Mouse (Mus musculus) midbrain, embryonic 14.5 days (tissue): ENCODE measurements around the gene Cyb5d1. TPM values are rescaled to one million over a fixed set of nuclear protein-coding genes. Genes with fewer than 3 reads are reported as not detected.

Source experiments
- ATAC-seq: fragments of 200-750 bp; cut with Nextera tagmentation; 2 replicates; pipeline ENCODE4 v1.8.0; 2017; ENCODE audit warnings: moderate number of reproducible peaks, moderate library complexity; ENCODE audit not compliant: low FRiP score, low TSS enrichment
- DNase-seq: peaks from one replicate; pipeline ENCODE4 v3.0.0-alpha.2; 2015
- H3K27ac ChIP-seq: fragments of 300-500 bp; sonication (generic); replicated peaks from 2 replicates; pipeline ENCODE4 v1.5.1; 2014; ENCODE audit warnings: mild to moderate bottlenecking, low read depth, low read length, moderate library complexity
- H3K27me3 ChIP-seq: fragments of 300-500 bp; sonication (generic); 2 replicates; pipeline ENCODE4 v1.6.1; 2014; ENCODE audit warnings: low read length, control low read depth, mixed read lengths; ENCODE audit not compliant: control insufficient read depth, insufficient read depth
- H3K36me3 ChIP-seq: fragments of 300-500 bp; sonication (generic); 2 replicates; pipeline ENCODE4 v1.6.1; 2014; ENCODE audit warnings: low read length, control low read depth; ENCODE audit not compliant: control insufficient read depth, insufficient read depth
- H3K4me1 ChIP-seq: fragments of 300-500 bp; sonication (generic); 2 replicates; pipeline ENCODE4 v1.6.1; 2014; ENCODE audit warnings: mild to moderate bottlenecking, antibody characterized with exemption, low read length, control low read depth; ENCODE audit not compliant: control insufficient read depth, insufficient read depth
- H3K4me2 ChIP-seq: fragments of 300-500 bp; sonication (generic); 2 replicates; pipeline ENCODE4 v1.6.1; 2014; ENCODE audit warnings: mild to moderate bottlenecking, low read length, moderate library complexity
- H3K4me3 ChIP-seq: fragments of 300-500 bp; sonication (generic); replicated peaks from 2 replicates; pipeline ENCODE4 v1.5.1; 2014; ENCODE audit warnings: low read depth, low read length
- H3K9ac ChIP-seq: fragments of 300-500 bp; sonication (generic); replicated peaks from 2 replicates; pipeline ENCODE4 v1.6.1; 2014; ENCODE audit warnings: mild to moderate bottlenecking, low read length, moderate library complexity
- H3K9me3 ChIP-seq: fragments of 300-500 bp; sonication (generic); 2 replicates; pipeline ENCODE4 v1.6.1; 2016; ENCODE audit warnings: low read length, control low read depth, mixed read lengths; ENCODE audit not compliant: control insufficient read depth
- WGBS: fragments of 180-500 bp; shearing (Covaris S2); extraction: QIAGEN DNeasy Blood & Tissue Kit; methylation state at CpG from one replicate; pipeline ENCODE4 v1.1.7; 2014; 5-methylcytosine and 5-hydroxymethylcytosine counted together
- polyA plus RNA-seq: library from polyadenylated mRNA; unstranded; fragments of >200 nt; fragmentation: Nextera tagmentation; extraction: Ambion mirVana; gene quantifications from 2 replicates; pipeline ENCODE4 v1.2.1, GENCODE M21; 2014

The Cyb5d1 gene
- polyA plus RNA-seq, 1 experiment from 2014 or later, result 24.8 TPM

- Histone ChIP-seq H3K4me1 (no peaks in the 10 kb centered on the region), H3K4me3 (no peak overlapping the region), H3K27me3 (no peaks in the 10 kb centered on the region), H3K36me3 (no peaks in the 10 kb centered on the region), H3K9ac (no peak overlapping the region), H3K4me2 (no peak overlapping the region), H3K27ac (no peak overlapping the region), H3K9me3 (no peaks in the 10 kb centered on the region)
- ATAC-seq (no peak), DNase-seq (no peak)
- 80% methylated on average over 3 of the region's 3 CpGs for WGBS
These were observed 15.8 kb downstream of the Cyb5d1 start for GRCm38 (mm10) chr11:69379600-69379999.

DNA sequence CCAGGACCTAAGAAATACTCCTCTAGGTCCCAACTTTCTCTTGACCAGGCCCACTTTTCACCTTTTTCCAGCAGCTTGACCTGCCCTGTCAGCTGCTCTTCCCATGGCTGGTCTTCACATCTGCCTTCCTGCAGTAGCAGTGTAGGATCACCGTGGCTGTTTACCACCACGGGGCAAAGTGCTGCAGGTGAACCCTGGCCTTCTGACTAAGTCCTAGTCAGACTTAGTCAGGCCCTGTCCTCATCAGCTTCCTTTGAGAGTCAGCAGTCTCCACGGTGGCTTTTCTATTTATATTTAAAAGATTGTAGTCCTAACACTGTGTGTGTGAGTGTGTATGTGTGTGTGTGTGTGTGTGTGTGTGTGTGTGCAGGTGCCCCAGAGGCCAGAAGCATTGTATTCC lies 17.7 kb downstream of the Cyb5d1 start:
- no peak for ATAC-seq
- WGBS, result 86% methylated on average over 3 of the region's 3 CpGs

GRCm38 (mm10) chr11:69375646-69376045 lies 19.8 kb downstream of the Cyb5d1 start:
- ATAC-seq (no peak), DNase-seq (no peak)
- Histone ChIP-seq H3K9ac (no peak overlapping the region), H3K36me3 (peaks cover 4% of the 10 kb centered on the region; the same call in 1 of the 2 replicates), H3K4me1 (peaks cover 18% of the 10 kb centered on the region), H3K27ac (no peak overlapping the region), H3K4me2 (no peak overlapping the region), H3K27me3 (no peaks in the 10 kb centered on the region), H3K4me3 (no peak overlapping the region), H3K9me3 (no peaks in the 10 kb centered on the region)
- 89% methylated on average over 4 of the region's 4 CpGs for WGBS

More for the DNA sequence above, 17.7 kb downstream of the Cyb5d1 start:
- H3K4me2 ChIP-seq, result no peak overlapping the region
- no peaks in the 10 kb centered on the region for H3K27me3 ChIP-seq
- H3K9me3 ChIP-seq, result no peaks in the 10 kb centered on the region
- no peak for DNase-seq
- H3K9ac ChIP-seq, result no peak overlapping the region
- no peak overlapping the region for H3K27ac ChIP-seq
- peaks cover 4% of the 10 kb centered on the region; the same call in 1 of the 2 replicates for H3K36me3 ChIP-seq
- H3K4me3 ChIP-seq, result no peak overlapping the region
- no peaks in the 10 kb centered on the region for H3K4me1 ChIP-seq

DNA sequence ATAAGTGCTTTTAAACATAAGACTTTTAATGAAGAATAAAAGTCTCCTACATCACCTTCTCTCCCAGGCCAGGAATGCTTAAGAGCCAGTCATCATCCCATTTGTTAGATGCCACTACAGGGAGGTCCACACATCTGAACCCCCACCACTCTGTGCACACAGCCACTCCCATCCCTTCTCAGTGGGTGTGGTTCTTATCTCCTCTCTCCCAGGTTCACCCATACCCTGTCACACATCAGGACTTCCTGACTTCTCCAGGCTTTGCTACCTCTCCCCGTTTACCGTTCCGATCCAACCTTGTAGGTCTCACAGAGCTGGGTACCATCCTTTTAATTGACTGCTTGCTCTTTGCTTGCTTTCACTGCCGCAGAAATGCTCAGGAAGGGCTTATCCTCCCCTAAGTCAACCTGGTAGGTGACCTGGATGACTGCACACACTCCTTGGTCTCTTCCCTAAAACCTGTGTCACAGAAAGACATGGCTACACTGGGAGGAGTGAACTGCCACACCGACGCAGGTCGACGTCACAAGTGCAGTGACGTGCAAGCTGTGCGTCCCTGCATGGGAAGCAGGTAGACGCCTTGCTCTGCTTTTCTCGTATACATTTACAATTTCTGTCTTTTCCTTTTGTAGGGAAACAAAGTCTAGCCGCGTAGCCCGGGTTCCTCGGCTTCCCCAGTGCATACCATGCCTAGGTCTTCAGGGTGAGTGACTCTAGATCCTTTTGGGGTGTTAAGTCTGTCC lies 22.0 kb downstream of the Cyb5d1 start:
- ATAC-seq, result no peak
- H3K27me3 ChIP-seq, result no peaks in the 10 kb centered on the region
- 96% methylated on average over 16 of the region's 16 CpGs for WGBS
- DNase-seq, result no peak
- no peak overlapping the region for H3K4me3 ChIP-seq
- no peak overlapping the region for H3K27ac ChIP-seq
- H3K4me2 ChIP-seq, result no peak overlapping the region
- no peak overlapping the region for H3K9ac ChIP-seq
- H3K36me3 ChIP-seq, result peaks cover 4% of the 10 kb centered on the region; the same call in 1 of the 2 replicates
- H3K4me1 ChIP-seq, result peaks cover 23% of the 10 kb centered on the region
- no peaks in the 10 kb centered on the region for H3K9me3 ChIP-seq

DNA sequence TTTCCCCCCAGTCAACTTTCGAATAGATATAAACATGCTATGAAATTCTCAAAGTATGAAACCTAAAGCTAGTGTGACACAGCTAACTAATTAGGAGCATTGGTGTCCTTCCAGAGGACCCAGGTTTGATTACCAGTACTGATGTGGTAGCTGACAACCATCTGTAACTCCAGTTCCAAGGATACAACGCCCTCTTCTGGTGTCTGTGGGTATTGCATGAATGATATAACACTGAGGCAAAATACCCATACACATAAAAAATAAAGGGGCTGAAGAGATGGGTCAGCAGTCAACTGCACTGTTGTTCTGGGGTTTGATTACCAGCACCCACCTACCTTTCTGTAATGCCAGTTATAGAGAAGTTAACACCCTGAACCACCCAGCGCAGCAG lies 22.7 kb downstream of the Cyb5d1 start:
- DNase-seq (no peak), ATAC-seq (no peak)
- 68% methylated on average over 3 of the region's 3 CpGs for WGBS
- H3K36me3 ChIP-seq, result peaks cover 4% of the 10 kb centered on the region; the same call in 1 of the 2 replicates
- H3K9me3 ChIP-seq, result no peaks in the 10 kb centered on the region
- no peak overlapping the region for H3K4me3 ChIP-seq
- no peak overlapping the region for H3K9ac ChIP-seq
- no peaks in the 10 kb centered on the region for H3K27me3 ChIP-seq
- H3K4me2 ChIP-seq, result no peak overlapping the region
- H3K27ac ChIP-seq, result no peak overlapping the region; the same call in 1 of the 2 replicates
- H3K4me1 ChIP-seq, result peaks cover 26% of the 10 kb centered on the region

GRCm38 (mm10) chr11:69372056-69372779 lies 23.2 kb downstream of the Cyb5d1 start:
- Histone ChIP-seq H3K27me3 (no peaks in the 10 kb centered on the region), H3K4me1 (peaks cover 27% of the 10 kb centered on the region), H3K4me3 (no peak overlapping the region), H3K9ac (peak overlapping the region; percentile 37; the same call in 1 of the 2 replicates), H3K9me3 (no peaks in the 10 kb centered on the region), H3K36me3 (peaks cover 4% of the 10 kb centered on the region; the same call in 1 of the 2 replicates), H3K4me2 (peak overlapping the region; percentile 45), H3K27ac (peak overlapping the region; percentile 74)
- ATAC-seq (no peak), DNase-seq (peak; percentile 52)
- 40% methylated on average over 12 of the region's 12 CpGs for WGBS

GRCm38 (mm10) chr11:69371601-69372000 lies 23.8 kb downstream of the Cyb5d1 start:
- Histone ChIP-seq H3K27me3 (no peaks in the 10 kb centered on the region), H3K27ac (peak overlapping the region; percentile 74), H3K9me3 (no peaks in the 10 kb centered on the region), H3K36me3 (peaks cover 4% of the 10 kb centered on the region; the same call in 1 of the 2 replicates), H3K9ac (peak overlapping the region; percentile 37; the same call in 1 of the 2 replicates), H3K4me1 (peaks cover 27% of the 10 kb centered on the region), H3K4me2 (peak overlapping the region; percentile 45), H3K4me3 (peak overlapping the region; percentile 1; the same call in 1 of the 2 replicates)
- WGBS, result 25% methylated on average over 12 of the region's 12 CpGs
- DNase-seq (no peak), ATAC-seq (no peak)

DNA sequence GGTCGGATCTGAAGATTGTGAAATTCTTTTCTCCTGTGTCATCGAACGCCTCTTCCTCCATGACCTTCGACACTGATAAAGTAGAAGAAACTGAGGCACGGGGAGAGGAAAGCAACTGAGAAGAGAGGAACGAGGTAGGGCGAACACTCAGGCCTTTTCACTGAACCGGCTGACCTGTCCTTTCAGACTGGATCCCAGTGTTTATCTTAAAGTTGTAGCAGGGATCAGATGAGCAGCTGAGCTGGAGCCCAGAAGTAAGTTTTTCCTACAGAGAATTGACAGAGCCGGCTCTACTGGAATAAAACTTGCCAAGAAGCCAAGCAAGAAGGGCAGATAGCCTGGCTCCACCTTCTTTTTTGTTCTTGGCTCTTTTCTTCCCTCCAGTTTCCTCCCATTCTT lies 24.6 kb downstream of the Cyb5d1 start:
- no peak overlapping the region for H3K4me3 ChIP-seq
- peak overlapping the region; percentile 18; the same call in 1 of the 2 replicates for H3K9ac ChIP-seq
- no peaks in the 10 kb centered on the region for H3K9me3 ChIP-seq
- peaks cover 31% of the 10 kb centered on the region for H3K4me1 ChIP-seq
- ATAC-seq (no peak), DNase-seq (no peak)
- H3K27me3 ChIP-seq, result no peaks in the 10 kb centered on the region
- peak overlapping the region; percentile 45 for H3K4me2 ChIP-seq
- 6% methylated on average over 9 of the region's 9 CpGs for WGBS
- H3K36me3 ChIP-seq, result peaks cover 4% of the 10 kb centered on the region; the same call in 1 of the 2 replicates
- peak overlapping the region; percentile 74 for H3K27ac ChIP-seq
